Mouse (Mus musculus) neutrophil, adult 59 days (primary cell): Measurements from ENCODE around the gene Olfr1015. TPM values are rescaled to one million over a fixed set of nuclear protein-coding genes. Genes with fewer than 3 reads are reported as not detected.

ENCODE experiments used
- total RNA-seq, 2 experiments: library from RNA; stranded (reverse); gene quantifications; 1 replicate in 1 of 2; 2 replicates in 1 of 2; pipeline ENCODE4 v1.2.4; 2023

The Olfr1015 gene
- total RNA-seq, result not detected

GRCm38 (mm10) chr2:85781717-85782116 lies at the start of gene Olfr1015:
Gene Olfr1015 (plus strand): TSS chr2:85782017.

GRCm38 (mm10) chr2:85762666-85763065 lies 19.2 kb upstream of the Olfr1015 start, which contains the start of gene Olfr1012:
Gene Olfr1012 (minus strand): TSS chr2:85762766.

GRCm38 (mm10) chr2:85766798-85767197 lies 15.0 kb upstream of the Olfr1015 start, which contains the start of gene Olfr1013:
Gene Olfr1013 (plus strand): TSS chr2:85767098.

GRCm38 (mm10) chr2:85772413-85772812 lies 9.4 kb upstream of the Olfr1015 start, which contains the start of gene Olfr1014:
Gene Olfr1014 (plus strand): TSS chr2:85772713.

GRCm38 (mm10) chr2:85802444-85802843 lies 20.6 kb downstream of the Olfr1015 start, which contains the start of gene Olfr1016:
Gene Olfr1016 (minus strand): TSS chr2:85802544.

GRCm38 (mm10) chr2:85818179-85818578 lies 36.4 kb downstream of the Olfr1015 start, which contains the start of gene Olfr1018:
Gene Olfr1018 (plus strand): TSS chr2:85818479.

Other genes starting within 250 kb of the Olfr1015 start
- not detected for gene Olfr996, start 202.8 kb upstream of the Olfr1015 start, total RNA-seq
- gene Olfr998, start 193.1 kb upstream of the Olfr1015 start, total RNA-seq, result not detected
- gene Olfr1000, start 170.1 kb upstream of the Olfr1015 start, total RNA-seq, result not detected
- not detected for gene Olfr1002, start 131.3 kb upstream of the Olfr1015 start, total RNA-seq
- gene Olfr154, start 117.6 kb upstream of the Olfr1015 start, total RNA-seq, result not detected
- not detected for gene Olfr1006, start 103.2 kb upstream of the Olfr1015 start, total RNA-seq
- not detected for gene Olfr1008, start 92.6 kb upstream of the Olfr1015 start, total RNA-seq
- not detected for gene Olfr1009, start 66.6 kb upstream of the Olfr1015 start, total RNA-seq
- not detected for gene Olfr1012, start 19.3 kb upstream of the Olfr1015 start, total RNA-seq
- not detected for gene Olfr1013, start 14.9 kb upstream of the Olfr1015 start, total RNA-seq
- not detected for gene Olfr1014, start 9.3 kb upstream of the Olfr1015 start, total RNA-seq
- not detected for gene Olfr1016, start 20.5 kb downstream of the Olfr1015 start, total RNA-seq
- not detected for gene Olfr1018, start 36.5 kb downstream of the Olfr1015 start, total RNA-seq
- not detected for gene Olfr1019, start 63.5 kb downstream of the Olfr1015 start, total RNA-seq
- not detected for gene Olfr1020, start 65.0 kb downstream of the Olfr1015 start, total RNA-seq
- gene Olfr1022, start 86.6 kb downstream of the Olfr1015 start, total RNA-seq, result not detected
- not detected for gene Olfr1023, start 103.6 kb downstream of the Olfr1015 start, total RNA-seq
- not detected for gene Olfr1024, start 123.0 kb downstream of the Olfr1015 start, total RNA-seq
- not detected for gene Olfr1025-ps1, start 133.2 kb downstream of the Olfr1015 start, total RNA-seq
- gene Olfr1026, start 139.5 kb downstream of the Olfr1015 start, total RNA-seq, result not detected
- not detected for gene Olfr1028, start 168.4 kb downstream of the Olfr1015 start, total RNA-seq
- not detected for gene Olfr1029, start 191.9 kb downstream of the Olfr1015 start, total RNA-seq
- not detected for gene Olfr1030, start 197.3 kb downstream of the Olfr1015 start, total RNA-seq
- gene Olfr1031, start 208.3 kb downstream of the Olfr1015 start, total RNA-seq, result not detected
- gene Olfr1032, start 223.5 kb downstream of the Olfr1015 start, total RNA-seq, result not detected
- gene Olfr1033, start 238.6 kb downstream of the Olfr1015 start, total RNA-seq, result not detected